Mouse (Mus musculus): ENCODE results near the gene Gabarapl2.

Gene Gabarapl2

GRCm38 (mm10) chr8:111940171-111941100, at the start of gene Gabarapl2:
TSS of gene Gabarapl2 (plus strand) at chr8:111940703.
- in situ Hi-C loops (cut with MboI), result no loop called here

- in situ Hi-C loops (cut with MboI), result no loop called here
These were observed 49.6 kb upstream of the Gabarapl2 start for GRCm38 (mm10) chr8:111890911-111891303.

GRCm38 (mm10) chr8:111891983-111892382, 48.5 kb upstream of the Gabarapl2 start:
- in situ Hi-C loops (cut with MboI), result no loop called here

GRCm38 (mm10) chr8:111892615-111893014, 47.9 kb upstream of the Gabarapl2 start:
- in situ Hi-C loops (cut with MboI), result no loop called here

GRCm38 (mm10) chr8:111894955-111895354, 45.5 kb upstream of the Gabarapl2 start:
- in situ Hi-C loops (cut with MboI), result no loop called here

- in situ Hi-C loops (cut with MboI), result no loop called here
These were observed 41.9 kb upstream of the Gabarapl2 start for GRCm38 (mm10) chr8:111898586-111898985.

- in situ Hi-C loops (cut with MboI), result no loop called here
These were observed 38.4 kb upstream of the Gabarapl2 start for GRCm38 (mm10) chr8:111902080-111902479.

GRCm38 (mm10) chr8:111905500-111906121, 34.9 kb upstream of the Gabarapl2 start:
- in situ Hi-C loops (cut with MboI), result no loop called here

GRCm38 (mm10) chr8:111909621-111910450, 30.7 kb upstream of the Gabarapl2 start, which contains the start of gene Chst5:
TSS of gene Chst5 (minus strand) at chr8:111910447.
- in situ Hi-C loops (cut with MboI), result no loop called here

- in situ Hi-C loops (cut with MboI), result no loop called here
These were observed 28.9 kb upstream of the Gabarapl2 start for GRCm38 (mm10) chr8:111911572-111911971.

- in situ Hi-C loops (cut with MboI), result no loop called here
These were observed 27.6 kb upstream of the Gabarapl2 start for GRCm38 (mm10) chr8:111912860-111913432.

- in situ Hi-C loops (cut with MboI), result no loop called here
These were observed 20.8 kb upstream of the Gabarapl2 start for GRCm38 (mm10) chr8:111919663-111920062.

- in situ Hi-C loops (cut with MboI), result no loop called here
These were observed 19.5 kb upstream of the Gabarapl2 start for GRCm38 (mm10) chr8:111920971-111921370.

- in situ Hi-C loops (cut with MboI), result no loop called here
These were observed 17.1 kb upstream of the Gabarapl2 start for GRCm38 (mm10) chr8:111923383-111923804.

GRCm38 (mm10) chr8:111924976-111925375, 15.5 kb upstream of the Gabarapl2 start:
- in situ Hi-C loops (cut with MboI), result no loop called here

- in situ Hi-C loops (cut with MboI), result no loop called here
These were observed 10.7 kb upstream of the Gabarapl2 start for GRCm38 (mm10) chr8:111929648-111930344.

GRCm38 (mm10) chr8:111931721-111932120, 8.8 kb upstream of the Gabarapl2 start:
- in situ Hi-C loops (cut with MboI), result no loop called here

- in situ Hi-C loops (cut with MboI), result no loop called here
These were observed 7.7 kb upstream of the Gabarapl2 start for GRCm38 (mm10) chr8:111932580-111933336.

- in situ Hi-C loops (cut with MboI), result no loop called here
These were observed 7.0 kb upstream of the Gabarapl2 start, which contains the start of gene Tmem231 for GRCm38 (mm10) chr8:111933348-111934076. TSS of gene Tmem231 (minus strand) at chr8:111933881.
